In the genomic region with DNA sequence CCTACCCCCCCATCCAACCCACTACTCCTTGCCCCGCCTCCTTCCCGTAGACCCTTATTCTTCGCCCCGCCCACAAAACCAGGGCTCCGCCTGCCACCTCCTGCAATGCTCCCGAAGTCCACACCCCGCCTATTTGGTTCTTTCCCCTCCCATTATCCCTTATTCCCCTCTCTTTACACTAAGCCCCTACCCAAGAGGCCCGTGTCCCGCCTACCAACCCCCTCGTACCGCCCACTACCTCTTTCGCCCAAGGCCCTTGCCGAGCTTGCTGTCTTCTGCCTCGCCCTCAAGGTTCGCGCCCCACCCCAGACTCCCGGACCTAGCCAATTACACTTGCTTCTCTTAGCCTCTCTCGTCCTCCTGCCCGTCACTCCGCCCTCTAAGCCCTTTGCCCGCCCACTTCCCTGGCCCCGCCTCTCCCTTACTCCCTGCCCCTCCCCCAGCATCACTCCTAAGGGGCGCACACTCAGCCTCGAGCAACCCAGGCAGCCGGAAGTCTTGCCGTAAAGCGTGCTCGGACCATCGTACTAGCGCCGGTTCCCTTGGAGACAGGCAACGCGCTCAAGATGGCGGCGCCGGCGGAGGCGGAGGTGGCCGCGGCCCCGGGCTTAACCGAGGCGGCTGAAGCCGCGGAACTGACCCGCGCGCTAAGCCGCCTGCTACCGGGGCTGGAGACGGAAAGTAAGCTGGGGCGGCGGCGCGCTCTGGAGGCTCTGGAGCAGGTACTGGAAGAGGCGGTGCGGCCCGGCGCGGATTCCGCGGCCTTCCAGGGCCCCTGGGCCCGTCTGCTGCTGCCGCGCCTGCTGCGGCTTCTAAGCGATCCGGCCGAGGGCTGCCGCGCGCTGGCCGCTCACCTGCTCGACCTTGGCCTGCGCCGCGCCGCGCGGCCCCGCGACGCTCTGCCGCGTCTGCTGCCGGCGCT, we compare ENCODE assay signal across 8 mouse cellular contexts. TPM values are rescaled to one million over a fixed set of nuclear protein-coding genes. Genes with fewer than 3 reads are reported as not detected.
DNase-seq lines count a peak whose midpoint lies in the region; ATAC-seq lines count a peak whose summit lies in the region.

Gene Prkar1b, minus strand, starts transcription at position 321 of the 922 bp plus-strand sequence.
Gene Dnaaf5, plus strand, starts transcription at position 543 of the 922 bp plus-strand sequence.

- peak; percentile 95 for ATAC-seq in erythroblast, adult 5-6 weeks (replicated peaks; ENCODE audit: low FRiP score, poor library complexity, severe bottlenecking)
- ATAC-seq in kidney, embryonic 15.5 days (replicated peaks; ENCODE audit: low FRiP score): peak; percentile 97
- peak; percentile 97 for ATAC-seq in monocyte, adult 5-6 weeks (replicated peaks; ENCODE audit: insufficient number of reproducible peaks, low FRiP score, low TSS enrichment, poor library complexity, severe bottlenecking)

- no peaks in the 10 kb centered on the region for H3K27me3 ChIP-seq in heart, embryonic 10.5 days (ENCODE audit: insufficient read depth, poor library complexity, severe bottlenecking)
- no peaks in the 10 kb centered on the region for H3K27me3 ChIP-seq in kidney, embryonic 15.5 days

- peak within 1 kb of the TSS; percentile 87 for H3K27ac ChIP-seq in heart, embryonic 10.5 days
- peak within 1 kb of the TSS; percentile 76 for H3K27ac ChIP-seq in kidney, embryonic 15.5 days

- peak within 1 kb of the TSS; percentile 94 for H3K4me3 ChIP-seq in heart, embryonic 10.5 days
- H3K4me3 ChIP-seq in kidney, embryonic 15.5 days (replicated peaks): peak within 1 kb of the TSS; percentile 73

- peak within 1 kb of the TSS; percentile 82 for H3K4me2 ChIP-seq in kidney, embryonic 15.5 days

- H3K36me3 ChIP-seq in heart, embryonic 10.5 days: peaks cover 36% of the 10 kb centered on the region
- peaks cover 32% of the 10 kb centered on the region for H3K36me3 ChIP-seq in kidney, embryonic 15.5 days

- H3K9me3 ChIP-seq in heart, embryonic 10.5 days: no peaks in the 10 kb centered on the region
- no peaks in the 10 kb centered on the region for H3K9me3 ChIP-seq in kidney, embryonic 15.5 days (replicated peaks)

- DNase-seq in B cell, adult 2 months: peak; percentile 97 to 99
- peak; percentile 100 for DNase-seq in brain, adult 2 months (ENCODE audit: low read depth, low spot score)
- DNase-seq in heart, embryonic 10.5 days (ENCODE audit: low spot score): peak; percentile 100
- peak; percentile 98 for DNase-seq in liver
- DNase-seq in spleen, postnatal 4 days (ENCODE audit: low spot score in 2 of 2): peak; percentile 96 to 97

- peak within 1 kb of the TSS; percentile 70 for H3K9ac ChIP-seq in kidney, embryonic 15.5 days

- WGBS in heart, embryonic 10.5 days: under 1% methylated on average over 87 of the region's 87 CpGs
- WGBS in kidney, embryonic 15.5 days: under 1% methylated on average over 86 of the region's 87 CpGs

- H3K4me1 ChIP-seq in heart, embryonic 10.5 days: peaks cover 19% of the 10 kb centered on the region
- H3K4me1 ChIP-seq in kidney, embryonic 15.5 days: peaks cover 21% of the 10 kb centered on the region

RNA-seq across cellular contexts. Expression of gene Prkar1b, which starts in this region (rescaled TPM):
- 1.0 TPM in 1 of 2 replicates, not detected in the other for total RNA-seq in erythroblast, adult 5-6 weeks (2015; ENCODE audit: low replicate concordance)
- total RNA-seq in erythroblast, adult 5-6 weeks (2017; ENCODE audit: low replicate concordance): not detected in 2 replicates
- 7.4 and 8.3 TPM in 2 replicates for polyA plus RNA-seq in heart, embryonic 10.5 days (2016; fragmentation: Nextera tagmentation; extraction: Ambion mirVana)
- 21.2 and 22.7 TPM in 2 replicates for polyA plus RNA-seq in kidney, embryonic 15.5 days (2015; fragmentation: Nextera tagmentation; extraction: Ambion mirVana)
- 17.1 TPM in 1 of 3 replicates, not detected in the others for total RNA-seq in monocyte, adult 5-6 weeks (2017)

RNA-seq across cellular contexts. Expression of gene Dnaaf5, which starts in this region (rescaled TPM):
- total RNA-seq in erythroblast, adult 5-6 weeks (2015; ENCODE audit: low replicate concordance): 1.5 and 2.7 TPM in 2 replicates
- 1.4 and 2.8 TPM in 2 replicates for total RNA-seq in erythroblast, adult 5-6 weeks (2017; ENCODE audit: low replicate concordance)
- polyA plus RNA-seq in heart, embryonic 10.5 days (2016; fragmentation: Nextera tagmentation; extraction: Ambion mirVana): 9.5 and 12.5 TPM in 2 replicates
- 8.7 and 10.4 TPM in 2 replicates for polyA plus RNA-seq in kidney, embryonic 15.5 days (2015; fragmentation: Nextera tagmentation; extraction: Ambion mirVana)
- 5.8 to 11.9 TPM (median 6.1 TPM) in 3 replicates for total RNA-seq in monocyte, adult 5-6 weeks (2017)

Comparison
In these comparisons a context has a peak if more than half of its experiments do, and no peak if none do; other contexts are left out.
1. Peak in every context shown above with its lines: DNase-seq, ATAC-seq, H3K4me3 ChIP-seq and H3K27ac ChIP-seq.